10 mouse cellular contexts compared by ENCODE assay signal in genomic region chr2:114622550-114622939, GRCm38 (mm10). TPM values are rescaled to one million over a fixed set of nuclear protein-coding genes. Genes with fewer than 3 reads are reported as not detected.
A peak's percentile ranks its signal among the peaks of the same experiment; 100 is the strongest.
DNase-seq lines count a peak whose midpoint lies in the region; ATAC-seq and TF ChIP-seq lines count a peak whose summit lies in the region.
"Had no signal": no experiment of that assay in that cellular context is flagged by ENCODE, and none has a peak within 500 bp of the region (broad histone marks: within the 10 kb centered on the region; RNA-seq: fewer than 3 reads in every experiment).

No protein-coding gene starts in this region.

- ATAC-seq in forebrain, embryonic 12.5 days (ENCODE audit: low FRiP score) = peak; percentile 66
- ATAC-seq in hindbrain, embryonic 14.5 days (ENCODE audit: low FRiP score) = 0 out of 2 replicates have a peak, but pooled peaks have one; percentile 69
- ATAC-seq in midbrain, embryonic 13.5 days = peak; percentile 72; the same call in 1 of the 2 replicates
- ATAC-seq: intestine, postnatal 0 days had no signal

- no peaks in the 10 kb centered on the region for H3K36me3 ChIP-seq in forebrain, embryonic 12.5 days (replicated peaks)
- no peaks in the 10 kb centered on the region for H3K36me3 ChIP-seq in hindbrain, embryonic 14.5 days (replicated peaks; ENCODE audit: control insufficient read depth, insufficient read depth)
- H3K36me3 ChIP-seq in midbrain, embryonic 13.5 days = no peaks in the 10 kb centered on the region

- H3K27ac ChIP-seq in layer of hippocampus, adult 2 months = no peak overlapping the region
- H3K27ac ChIP-seq in forebrain, embryonic 12.5 days = peak overlapping the region; percentile 66; the same call in 1 of the 2 replicates
- peak overlapping the region; percentile 65 for H3K27ac ChIP-seq in hindbrain, embryonic 14.5 days
- H3K27ac ChIP-seq in midbrain, embryonic 13.5 days = no peak overlapping the region; the same call in 1 of the 2 replicates

- H3K4me2 ChIP-seq in forebrain, embryonic 12.5 days = 0 out of 2 replicates have a peak overlapping the region, but pooled peaks have one; percentile 6
- H3K4me2 ChIP-seq in hindbrain, embryonic 14.5 days (replicated peaks) = peak overlapping the region; percentile 18; the same call in 1 of the 2 replicates
- H3K4me2 ChIP-seq in midbrain, embryonic 13.5 days (replicated peaks) = peak overlapping the region; percentile 30

- H3K4me1 ChIP-seq in forebrain, embryonic 12.5 days = peaks cover 12% of the 10 kb centered on the region
- peaks cover 4% of the 10 kb centered on the region; the same call in 1 of the 2 replicates for H3K4me1 ChIP-seq in hindbrain, embryonic 14.5 days (replicated peaks; ENCODE audit: control insufficient read depth, insufficient read depth, low read length)
- peaks cover 10% of the 10 kb centered on the region for H3K4me1 ChIP-seq in midbrain, embryonic 13.5 days (replicated peaks)

- no peaks in the 10 kb centered on the region for H3K9me3 ChIP-seq in forebrain, embryonic 12.5 days
- no peaks in the 10 kb centered on the region for H3K9me3 ChIP-seq in hindbrain, embryonic 14.5 days (ENCODE audit: control insufficient read depth, low read length)
- no peaks in the 10 kb centered on the region for H3K9me3 ChIP-seq in midbrain, embryonic 13.5 days

- H3K27me3 ChIP-seq in forebrain, embryonic 12.5 days = no peaks in the 10 kb centered on the region
- no peaks in the 10 kb centered on the region for H3K27me3 ChIP-seq in hindbrain, embryonic 14.5 days (ENCODE audit: control insufficient read depth, insufficient read depth, low read length)
- H3K27me3 ChIP-seq in midbrain, embryonic 13.5 days = no peaks in the 10 kb centered on the region

- 0% methylated on average over 2 of the region's 2 CpGs for WGBS in forebrain, embryonic 12.5 days
- WGBS in hindbrain, embryonic 14.5 days = 4% methylated on average over 2 of the region's 2 CpGs
- 3% methylated on average over 2 of the region's 2 CpGs for WGBS in midbrain, embryonic 13.5 days

- 0 out of 2 replicates have a peak overlapping the region, but pooled peaks have one; percentile 12 for H3K9ac ChIP-seq in forebrain, embryonic 12.5 days
- H3K9ac ChIP-seq in hindbrain, embryonic 14.5 days = peak overlapping the region; percentile 35; the same call in 1 of the 2 replicates
- no peak overlapping the region for H3K9ac ChIP-seq in midbrain, embryonic 13.5 days (replicated peaks)

- peak overlapping the region; percentile 25 for H3K4me3 ChIP-seq in layer of hippocampus, adult 2 months
- H3K4me3 ChIP-seq in forebrain, embryonic 12.5 days (replicated peaks) = no peak overlapping the region
- H3K4me3 ChIP-seq in hindbrain, embryonic 14.5 days (replicated peaks; ENCODE audit: low read length) = no peak overlapping the region
- H3K4me3 ChIP-seq in midbrain, embryonic 13.5 days (replicated peaks) = no peak overlapping the region

- DNase-seq in layer of hippocampus, adult 2 months (ENCODE audit: low spot score in 2 of 2) = no peak
- no peak for DNase-seq in layer of hippocampus, adult 11-12 months (ENCODE audit: low spot score)
- no peak for DNase-seq in hindbrain, embryonic 14.5 days (ENCODE audit: low spot score)
- DNase-seq in adipocyte (ENCODE audit: low spot score) = no peak
- DNase-seq in frontal cortex, postnatal 36 days (ENCODE audit: low spot score in 2 of 2) = no peak
- no peak for DNase-seq in layer of hippocampus, postnatal 14 days (ENCODE audit: low spot score in 2 of 2)
- DNase-seq: cerebellum, adult 9-11 months had no signal

- TF ChIP-seq CTCF in layer of hippocampus, adult 2 months (conservative IDR thresholded peaks at IDR 0.05) = no peak

RNA-seq across cellular contexts. Expression of gene Dph6, which starts 32.2 kb away (rescaled TPM):
- total RNA-seq in layer of hippocampus, adult 2 months (2021) = 10 to 100 TPM; 12.4 to 14.3 TPM
- 20.8 and 21.7 TPM in 2 replicates for polyA plus RNA-seq in forebrain, embryonic 12.5 days (2016; fragmentation: Nextera tagmentation; extraction: Ambion mirVana)
- 15.0 and 15.2 TPM in 2 replicates for polyA plus RNA-seq in hindbrain, embryonic 14.5 days (2014; fragmentation: Nextera tagmentation; extraction: Ambion mirVana)
- 17.8 and 17.9 TPM in 2 replicates for polyA plus RNA-seq in midbrain, embryonic 13.5 days (2015; fragmentation: Nextera tagmentation; extraction: Ambion mirVana)
- 10 to 100 TPM; 16.2 to 16.6 TPM for total RNA-seq in layer of hippocampus, postnatal 14 days (2021)

Comparison
In these comparisons a context has a peak if more than half of its experiments do, and no peak if none do; other contexts are left out.
1. H3K27ac ChIP-seq: peak in forebrain, embryonic 12.5 days (single experiment) and hindbrain, embryonic 14.5 days (single experiment); none in layer of hippocampus, adult 2 months (single experiment) and midbrain, embryonic 13.5 days (single experiment).
2. Peak in every context shown above with its lines, with median percentiles within 50 percentile points of each other: ATAC-seq and H3K4me2 ChIP-seq.